Mouse (Mus musculus) frontal cortex, postnatal 10 days (tissue): ENCODE data around the gene Agr3.

Experiments used
- DNase-seq, 2 experiments: peaks; one replicate each; pipeline ENCODE4 v3.0.0; 2022; ENCODE audit warnings: low spot score in 2 of 2, mixed read lengths in 1 of 2

The Agr3 gene

GRCm38 (mm10) chr12:35983472-35983871 lies 58.1 kb downstream of the Agr3 start:
- DNase-seq = no peak

- DNase-seq = no peak
Observed at GRCm38 (mm10) chr12:35984743-35985142, 59.3 kb downstream of the Agr3 start.

GRCm38 (mm10) chr12:35992711-35993110 lies 67.3 kb downstream of the Agr3 start, which contains the start of gene Agr2:
TSS of gene Agr2 (plus strand) at chr12:35992907.
- no peak for DNase-seq

GRCm38 (mm10) chr12:35993583-35993982 lies 68.2 kb downstream of the Agr3 start:
- no peak for DNase-seq

GRCm38 (mm10) chr12:35994098-35994497 lies 68.7 kb downstream of the Agr3 start:
- no peak for DNase-seq

GRCm38 (mm10) chr12:35995799-35996198 lies 70.4 kb downstream of the Agr3 start:
- no peak for DNase-seq
